Mouse (Mus musculus) brain, embryonic 18.5 days (tissue): ENCODE data around the gene Tubb5.

Experiments
- DNase-seq: peaks from one replicate; pipeline ENCODE4 v3.0.0-alpha.2; 2012; ENCODE audit warnings: low read depth, low spot score

Tubb5 gene

DNA sequence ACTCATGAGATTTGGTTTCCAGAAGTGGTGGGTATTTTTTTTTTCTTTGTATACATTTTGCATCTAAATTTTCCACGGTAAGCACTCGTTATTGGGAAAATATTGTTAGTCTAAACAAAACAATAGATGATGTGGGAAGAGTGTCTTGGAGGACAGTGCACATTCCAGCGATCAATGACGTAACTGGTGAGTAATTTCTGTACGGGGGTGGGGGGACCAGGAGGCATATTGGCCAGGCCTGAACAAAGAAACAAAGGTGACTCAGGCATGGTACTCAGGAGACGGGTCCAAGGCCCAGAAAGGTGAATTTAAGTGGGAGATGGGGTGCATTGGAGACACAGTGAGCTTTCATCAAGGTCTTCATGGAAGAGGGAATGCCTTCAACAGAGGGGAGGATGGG lies 42.5 kb downstream of the Tubb5 start:
- DNase-seq: no peak

DNA sequence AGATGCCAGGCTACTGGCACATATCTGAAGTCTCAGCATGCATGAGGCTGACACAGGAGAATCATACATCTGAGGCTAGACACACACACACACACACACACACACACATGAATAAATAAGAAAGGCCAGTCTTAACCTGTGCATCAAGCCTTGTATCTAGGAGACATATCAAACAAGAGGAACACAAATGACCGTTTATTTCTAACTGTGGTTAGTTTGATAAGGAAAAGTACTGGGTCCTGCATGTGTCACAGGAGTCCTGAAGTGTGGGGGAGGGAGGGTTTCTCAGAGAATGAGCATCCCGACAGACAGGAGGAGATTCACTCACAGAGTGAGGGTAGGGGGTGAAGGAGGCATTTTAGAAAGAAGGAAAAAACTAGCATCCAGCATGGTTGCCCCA lies 43.0 kb downstream of the Tubb5 start:
- no peak for DNase-seq

DNA sequence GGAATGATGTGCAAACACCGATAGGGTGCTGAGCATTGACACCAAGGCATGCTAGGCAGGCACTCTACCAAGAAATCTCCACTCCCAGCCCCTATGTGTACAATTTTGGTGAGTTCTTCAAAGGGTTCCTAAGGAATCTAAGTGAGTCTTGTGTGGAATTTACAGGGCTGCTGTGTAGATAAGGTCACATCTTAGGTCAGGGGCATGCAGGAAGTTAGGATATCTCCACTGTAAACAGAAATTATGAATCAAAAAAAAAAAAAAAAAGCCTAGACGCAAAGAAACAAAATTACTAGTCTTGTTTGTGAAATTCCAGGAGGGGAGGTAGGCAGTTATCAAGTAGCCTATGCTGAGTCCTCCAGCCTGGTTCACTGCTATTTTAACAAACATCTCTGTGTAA lies 45.3 kb downstream of the Tubb5 start:
- no peak for DNase-seq

DNA sequence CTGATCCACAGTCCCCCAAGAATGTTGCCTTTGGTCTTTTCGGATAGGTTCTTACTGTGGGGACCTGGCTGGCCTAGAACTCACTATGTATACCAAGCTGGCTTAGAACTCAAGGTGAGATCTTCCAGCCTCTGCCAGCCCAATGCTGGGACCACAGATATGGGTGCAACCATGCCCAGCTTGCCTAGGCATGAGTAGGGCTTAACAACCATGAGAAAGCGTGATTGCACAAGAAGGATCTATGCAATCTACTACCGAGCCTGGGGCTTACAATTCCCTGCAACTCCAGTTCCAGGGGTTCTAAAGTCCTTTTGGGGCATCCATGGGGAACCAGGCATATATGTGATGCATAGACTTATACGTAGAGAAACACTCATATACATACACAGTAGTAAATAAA lies 47.2 kb downstream of the Tubb5 start:
- no peak for DNase-seq

DNA sequence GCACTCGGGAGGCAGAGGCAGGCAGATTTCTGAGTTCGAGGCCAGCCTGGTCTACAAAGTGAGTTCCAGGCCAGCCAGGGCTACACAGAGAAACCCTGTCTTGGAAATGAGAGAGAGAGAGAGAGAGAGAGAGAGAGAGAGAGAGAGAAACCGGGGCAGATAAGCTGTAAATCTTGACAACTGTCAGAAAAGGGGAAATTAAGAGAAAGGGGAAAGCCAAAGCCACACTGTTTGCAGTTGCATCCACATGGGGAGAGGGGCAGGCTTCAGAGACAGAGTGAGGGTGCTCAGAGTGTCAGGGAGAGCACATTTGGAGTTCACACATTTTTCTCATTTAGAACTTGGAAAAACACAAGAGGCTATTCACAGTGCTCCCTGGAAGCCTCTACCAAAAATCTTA lies 50.1 kb downstream of the Tubb5 start:
- no peak for DNase-seq

DNA sequence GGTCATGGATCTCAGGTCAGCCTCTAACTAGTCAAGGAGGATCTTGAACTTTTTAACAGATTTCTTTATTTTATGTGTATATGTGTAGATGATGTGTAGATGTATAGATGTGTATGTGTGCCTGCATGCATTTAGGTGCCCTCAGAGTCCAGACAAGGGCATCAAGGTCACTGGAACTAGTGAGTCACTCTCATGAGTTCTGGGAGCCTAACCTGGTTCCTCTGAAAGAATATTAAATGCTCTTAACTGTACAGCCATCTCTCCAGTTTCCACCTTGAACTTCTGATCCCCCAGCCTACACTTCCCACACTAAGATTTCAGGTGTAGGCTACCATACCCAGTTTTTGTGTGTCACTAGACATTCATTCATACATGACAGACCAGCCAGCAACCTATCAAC lies 50.6 kb downstream of the Tubb5 start:
- DNase-seq: no peak

DNA sequence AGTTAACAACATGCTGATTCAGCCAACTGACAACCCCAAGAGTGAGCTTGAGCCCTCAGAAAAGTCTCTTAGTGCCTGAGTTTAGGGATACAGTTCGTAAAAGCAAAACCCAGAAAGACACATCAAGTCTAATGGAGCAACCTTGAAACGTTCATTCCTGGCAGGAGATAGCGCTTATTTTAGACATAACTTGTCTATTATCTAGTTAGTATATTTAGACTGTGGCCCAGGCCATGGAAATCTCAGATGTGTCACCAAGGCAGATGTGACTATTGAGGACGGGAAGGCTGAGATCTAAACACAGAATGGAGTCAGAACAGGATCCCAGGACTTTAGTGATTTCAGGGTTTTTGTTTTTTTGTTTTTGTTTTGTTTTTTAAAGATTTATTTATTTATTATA lies 53.0 kb downstream of the Tubb5 start:
- no peak for DNase-seq

DNA sequence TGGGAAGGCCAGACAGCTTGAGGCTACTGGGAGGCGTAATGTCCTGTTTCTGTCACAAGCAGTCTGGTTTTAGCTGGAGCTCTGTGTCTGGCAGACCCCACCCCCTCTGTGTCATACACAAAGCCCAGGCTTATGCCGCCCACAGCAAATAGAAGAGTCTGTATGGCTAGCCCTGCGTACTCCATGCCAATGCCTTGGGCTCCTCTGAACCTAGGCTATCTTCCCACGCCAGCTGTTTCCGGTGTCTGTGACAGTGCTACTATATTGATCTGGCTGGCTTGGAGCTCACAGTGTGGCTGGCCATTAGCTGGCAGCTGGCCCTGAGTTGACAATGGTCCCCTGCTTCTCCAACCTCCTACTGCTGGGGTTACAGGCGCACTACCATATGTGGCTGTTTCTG lies 54.2 kb downstream of the Tubb5 start:
- no peak for DNase-seq
